Mouse (Mus musculus) kidney, postnatal 14 days (tissue): ENCODE results near the gene Ssbp4.
A peak's percentile ranks its signal among the peaks of the same experiment; 100 is the strongest.

ENCODE experiments used
- DNase-seq: peaks from one replicate; pipeline ENCODE4 v3.0.0; 2022; ENCODE audit warnings: mixed read lengths

Gene Ssbp4

GRCm38 (mm10) chr8:70630532-70631381 is 22.1 kb upstream of the Ssbp4 start:
- DNase-seq, result peak; percentile 89

GRCm38 (mm10) chr8:70629574-70630531 is 21.2 kb upstream of the Ssbp4 start:
- DNase-seq, result peak; percentile 91

GRCm38 (mm10) chr8:70628986-70629490 is 20.4 kb upstream of the Ssbp4 start:
- no peak for DNase-seq

- no peak for DNase-seq
Observed at GRCm38 (mm10) chr8:70627041-70627440, 18.4 kb upstream of the Ssbp4 start.

GRCm38 (mm10) chr8:70625104-70625503 is 16.4 kb upstream of the Ssbp4 start:
- peak; percentile 74 for DNase-seq

- no peak for DNase-seq
Observed at GRCm38 (mm10) chr8:70622220-70622619, 13.5 kb upstream of the Ssbp4 start.

- no peak for DNase-seq
Observed at GRCm38 (mm10) chr8:70618888-70619334, 10.2 kb upstream of the Ssbp4 start.

GRCm38 (mm10) chr8:70617985-70618384 is 9.3 kb upstream of the Ssbp4 start:
- no peak for DNase-seq

GRCm38 (mm10) chr8:70616645-70617044 is 8.0 kb upstream of the Ssbp4 start:
- no peak for DNase-seq

GRCm38 (mm10) chr8:70615894-70616293 is 7.2 kb upstream of the Ssbp4 start, which contains the start of gene Lrrc25:
TSS of gene Lrrc25 (plus strand) at chr8:70616155.
- no peak for DNase-seq

GRCm38 (mm10) chr8:70615281-70615680 is 6.6 kb upstream of the Ssbp4 start:
- no peak for DNase-seq

- no peak for DNase-seq
Observed at GRCm38 (mm10) chr8:70614469-70614868, 5.8 kb upstream of the Ssbp4 start.

GRCm38 (mm10) chr8:70613763-70614162 is 5.1 kb upstream of the Ssbp4 start:
- no peak for DNase-seq

GRCm38 (mm10) chr8:70611849-70612248 is 3.2 kb upstream of the Ssbp4 start:
- peak; percentile 89 for DNase-seq

- peak; percentile 87 for DNase-seq
Observed at GRCm38 (mm10) chr8:70610796-70611771, 2.4 kb upstream of the Ssbp4 start.

GRCm38 (mm10) chr8:70609849-70610795 is 1.4 kb upstream of the Ssbp4 start:
- peak; percentile 94 for DNase-seq

- peak; percentile 94 for DNase-seq
Observed at GRCm38 (mm10) chr8:70609368-70609848, 736 bp upstream of the Ssbp4 start.

- peak; percentile 72 for DNase-seq
Observed at GRCm38 (mm10) chr8:70607898-70608748, 549 bp downstream of the Ssbp4 start.

- DNase-seq, result no peak
Observed at GRCm38 (mm10) chr8:70607603-70607897, 1.1 kb downstream of the Ssbp4 start.
